Mouse (Mus musculus) brain, embryonic 14.5 days (tissue): ENCODE results near the gene Slc35f6.
"Not testable (repeated sequence)": the region's sequence is repeated elsewhere in the genome, so short reads cannot be mapped to it uniquely, and the experiment has no call there.

ENCODE experiments used
- CTCF ChIP-seq: fragments of 200-500 bp; IDR thresholded peaks from 2 replicates; pipeline ENCODE4 v1.5.1; 2012; ENCODE audit warnings: inconsistent platforms, mild to moderate bottlenecking, moderate library complexity, borderline replicate concordance; ENCODE audit not compliant: insufficient read depth, insufficient read length; ENCODE audit errors: extremely low read depth
- POLR2A ChIP-seq: fragments of 200-500 bp; IDR thresholded peaks from 2 replicates; pipeline ENCODE4 v1.6.1; 2012; ENCODE audit warnings: mild to moderate bottlenecking, inconsistent platforms, borderline replicate concordance; ENCODE audit not compliant: poor library complexity, insufficient read depth, insufficient read length, severe bottlenecking; ENCODE audit errors: extremely low read depth

- TF ChIP-seq CTCF, POLR2A: not testable (repeated sequence)
Measured at GRCm38 (mm10) chr5:30678069-30678468, 30.3 kb downstream of the Slc35f6 start.
